Mouse (Mus musculus) forebrain, postnatal 0 days (tissue): Measurements from ENCODE around the gene Tap2. TPM values are rescaled to one million over a fixed set of nuclear protein-coding genes. Genes with fewer than 3 reads are reported as not detected.
A peak's percentile ranks its signal among the peaks of the same experiment; 100 is the strongest.

Experiments
- ATAC-seq: fragments of 200-750 bp; cut with Nextera tagmentation; 2 replicates; pipeline ENCODE4 v1.8.0; 2017; ENCODE audit warnings: mild to moderate bottlenecking, moderate library complexity
- DNase-seq: peaks from one replicate; pipeline ENCODE4 v3.0.0-alpha.2; 2015
- H3K27ac ChIP-seq: fragments of 300-500 bp; sonication (generic); 2 replicates; pipeline ENCODE4 v1.5.1; 2014; ENCODE audit warnings: low read depth, mild to moderate bottlenecking, antibody characterized with exemption, low read length, moderate library complexity, mixed read lengths
- H3K27me3 ChIP-seq: fragments of 300-500 bp; sonication (generic); 2 replicates; pipeline ENCODE4 v1.6.1; 2014; ENCODE audit warnings: mild to moderate bottlenecking, low read length, mixed read lengths; ENCODE audit not compliant: insufficient read depth
- H3K36me3 ChIP-seq: fragments of 300-500 bp; sonication (generic); 2 replicates; pipeline ENCODE4 v1.6.1; 2014; ENCODE audit warnings: mild to moderate bottlenecking, moderate library complexity; ENCODE audit not compliant: insufficient read depth
- H3K4me1 ChIP-seq: fragments of 300-500 bp; sonication (generic); 2 replicates; pipeline ENCODE4 v1.6.1; 2014; ENCODE audit warnings: antibody characterized with exemption; ENCODE audit not compliant: insufficient read depth
- H3K4me2 ChIP-seq: fragments of 300-500 bp; sonication (generic); 2 replicates; pipeline ENCODE4 v1.6.1; 2014; ENCODE audit warnings: low read depth, mild to moderate bottlenecking, moderate library complexity
- H3K4me3 ChIP-seq: fragments of 300-500 bp; sonication (generic); 2 replicates; pipeline ENCODE4 v1.5.1; 2014; ENCODE audit warnings: low read depth, low read length, mixed read lengths
- H3K9ac ChIP-seq: fragments of 300-500 bp; sonication (generic); 2 replicates; pipeline ENCODE4 v1.6.1; 2014; ENCODE audit warnings: mild to moderate bottlenecking
- H3K9me3 ChIP-seq: fragments of 300-500 bp; sonication (generic); 2 replicates; pipeline ENCODE4 v1.6.1; 2016; ENCODE audit warnings: low read length
- CTCF ChIP-seq: sonication (generic); IDR thresholded peaks from 2 replicates; pipeline ENCODE4 v1.5.1; 2016; ENCODE audit warnings: antibody characterized with exemption, control low read depth, low read depth
- WGBS: fragments of 180-500 bp; shearing (Covaris S2); extraction: QIAGEN DNeasy Blood & Tissue Kit; methylation state at CpG from one replicate; pipeline ENCODE4 v1.1.7; 2014; 5-methylcytosine and 5-hydroxymethylcytosine counted together
- polyA plus RNA-seq: library from polyadenylated mRNA; unstranded; fragments of >200 nt; fragmentation: Nextera tagmentation; extraction: Ambion mirVana; gene quantifications from 2 replicates; pipeline ENCODE4 v1.2.1, GENCODE M21; 2015
- total RNA-seq: library from RNA; depleted of rRNA; stranded (reverse); fragments of >200 nt; gene quantifications from 2 replicates; pipeline ENCODE4 v1.2.3, GENCODE M21; 2014

Tap2 gene
- total and polyA plus RNA-seq, 2 experiments from 2014 or later, result 1.9 to 3.8 TPM

GRCm38 (mm10) chr17:34200772-34201505 lies 2.4 kb upstream of the Tap2 start:
- no peaks in the 10 kb centered on the region for H3K4me1 ChIP-seq
- WGBS, result 87% methylated on average over 16 of the region's 16 CpGs
- no peak for TF ChIP-seq CTCF
- H3K4me2 ChIP-seq, result no peak overlapping the region
- H3K27me3 ChIP-seq, result peaks cover 35% of the 10 kb centered on the region
- H3K4me3 ChIP-seq, result no peak overlapping the region
- H3K9me3 ChIP-seq, result no peaks in the 10 kb centered on the region
- no peaks in the 10 kb centered on the region for H3K36me3 ChIP-seq
- no peak for ATAC-seq
- no peak for DNase-seq
- H3K27ac ChIP-seq, result no peak overlapping the region
- H3K9ac ChIP-seq, result no peak overlapping the region

GRCm38 (mm10) chr17:34201506-34202055 lies 1.7 kb upstream of the Tap2 start:
- ATAC-seq (no peak), DNase-seq (no peak)
- Histone ChIP-seq H3K27me3 (peaks cover 29% of the 10 kb centered on the region), H3K4me2 (no peak overlapping the region), H3K9me3 (no peaks in the 10 kb centered on the region), H3K27ac (no peak overlapping the region), H3K4me1 (no peaks in the 10 kb centered on the region), H3K36me3 (no peaks in the 10 kb centered on the region), H3K9ac (no peak overlapping the region), H3K4me3 (no peak overlapping the region)
- WGBS, result 76% methylated on average over 7 of the region's 7 CpGs
- TF ChIP-seq CTCF, result no peak

DNA sequence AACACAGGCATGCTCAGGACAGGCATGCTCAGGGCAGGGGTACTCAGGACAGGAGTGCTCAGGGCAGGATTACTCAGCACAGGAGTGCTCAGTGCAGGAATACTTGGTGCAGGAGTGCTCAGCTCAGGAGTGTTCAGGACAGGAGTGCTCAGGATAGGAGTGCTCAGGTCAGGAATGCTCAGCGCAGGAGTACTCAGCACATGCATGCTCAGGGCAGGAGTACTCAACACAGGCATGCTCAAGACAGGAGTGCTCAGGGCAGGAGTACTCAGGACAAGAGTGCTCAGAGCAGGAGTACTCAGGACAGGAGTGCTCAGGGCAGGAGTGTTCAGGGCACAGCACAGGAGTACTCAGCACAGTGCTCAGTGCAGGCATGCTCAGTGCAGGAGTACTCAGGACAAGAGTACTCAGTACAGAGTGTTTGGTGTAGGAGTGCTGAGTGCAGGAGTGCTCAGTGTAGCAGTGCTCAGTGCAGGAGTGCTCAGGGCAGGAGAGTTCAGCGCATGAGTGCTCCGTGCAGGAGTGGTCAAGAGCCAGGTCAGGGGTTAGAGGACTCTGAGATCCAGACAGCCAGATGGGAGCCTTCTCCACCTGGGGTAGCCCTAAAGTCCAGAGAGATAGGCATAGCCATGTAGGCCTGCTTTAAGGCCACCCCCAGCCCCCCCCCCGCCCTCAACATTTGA lies 426 bp upstream of the Tap2 start:
- ATAC-seq (no peak), DNase-seq (no peak)
- Histone ChIP-seq H3K9me3 (no peaks in the 10 kb centered on the region), H3K4me2 (no peak overlapping the region), H3K4me1 (no peaks in the 10 kb centered on the region), H3K27me3 (peaks cover 19% of the 10 kb centered on the region), H3K36me3 (no peaks in the 10 kb centered on the region), H3K9ac (no peak overlapping the region), H3K4me3 (no peak overlapping the region), H3K27ac (no peak overlapping the region)
- no peak for TF ChIP-seq CTCF
- 78% methylated on average over 4 of the region's 4 CpGs for WGBS

- TF ChIP-seq CTCF, result peak; percentile 89
- Histone ChIP-seq H3K4me3 (peak overlapping the region; percentile 55), H3K4me1 (no peaks in the 10 kb centered on the region), H3K9me3 (no peaks in the 10 kb centered on the region), H3K36me3 (no peaks in the 10 kb centered on the region), H3K9ac (peak overlapping the region; percentile 54), H3K27me3 (peaks cover 5% of the 10 kb centered on the region), H3K4me2 (peak overlapping the region; percentile 79), H3K27ac (no peak overlapping the region)
- 1% methylated on average over 44 of the region's 44 CpGs for WGBS
- DNase-seq (peak; percentile 84), ATAC-seq (peak; percentile 74)
Measured at GRCm38 (mm10) chr17:34204303-34205010, 1.1 kb downstream of the Tap2 start.

GRCm38 (mm10) chr17:34205021-34205745 lies 1.9 kb downstream of the Tap2 start:
- H3K4me3 ChIP-seq, result peak overlapping the region; percentile 55
- TF ChIP-seq CTCF, result no peak
- ATAC-seq (no peak), DNase-seq (no peak)
- H3K36me3 ChIP-seq, result no peaks in the 10 kb centered on the region
- peak overlapping the region; percentile 79 for H3K4me2 ChIP-seq
- peak overlapping the region; percentile 54; the same call in 1 of the 2 replicates for H3K9ac ChIP-seq
- peaks cover 5% of the 10 kb centered on the region; the same call in 1 of the 2 replicates for H3K27me3 ChIP-seq
- WGBS, result 13% methylated on average over 18 of the region's 18 CpGs
- H3K4me1 ChIP-seq, result no peaks in the 10 kb centered on the region
- no peaks in the 10 kb centered on the region for H3K9me3 ChIP-seq
- H3K27ac ChIP-seq, result no peak overlapping the region

DNA sequence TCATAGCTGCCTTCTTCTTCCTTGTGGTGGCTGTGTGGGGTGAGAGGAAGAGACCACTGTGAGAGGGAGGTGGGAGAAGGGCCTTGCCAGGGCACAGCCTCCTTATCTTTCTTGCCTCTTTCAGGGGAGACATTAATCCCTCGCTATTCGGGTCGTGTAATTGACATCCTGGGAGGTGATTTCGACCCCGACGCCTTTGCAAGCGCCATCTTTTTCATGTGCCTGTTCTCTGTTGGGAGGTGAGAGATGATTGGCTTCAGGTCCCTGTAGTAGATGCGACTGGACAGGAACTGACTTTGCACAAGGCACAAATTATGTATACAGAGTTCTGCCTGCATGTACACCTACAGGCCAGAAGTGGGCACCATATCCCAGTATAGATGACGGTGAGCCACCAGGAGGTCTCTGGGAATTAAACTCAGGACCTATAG lies 2.4 kb downstream of the Tap2 start:
- H3K9ac ChIP-seq, result no peak overlapping the region
- no peaks in the 10 kb centered on the region for H3K36me3 ChIP-seq
- WGBS, result 12% methylated on average over 9 of the region's 9 CpGs
- H3K9me3 ChIP-seq, result no peaks in the 10 kb centered on the region
- ATAC-seq (peak; percentile 55; the same call in 1 of the 2 replicates), DNase-seq (no peak)
- H3K27me3 ChIP-seq, result peaks cover 5% of the 10 kb centered on the region; the same call in 1 of the 2 replicates
- no peak overlapping the region for H3K27ac ChIP-seq
- no peaks in the 10 kb centered on the region for H3K4me1 ChIP-seq
- H3K4me2 ChIP-seq, result no peak overlapping the region
- no peak overlapping the region for H3K4me3 ChIP-seq
- peak; percentile 65 for TF ChIP-seq CTCF
